Mouse (Mus musculus): ENCODE data around the gene Vps53.

- TF ChIP-seq CTCF (IDR thresholded peaks at IDR 0.05; ENCODE audit: low read depth) (no peak), EP300 (IDR thresholded peaks at IDR 0.05; ENCODE audit: low read depth) (no peak)
Observed at GRCm38 (mm10) chr11:76040761-76041376, 138.6 kb downstream of the Vps53 start.

All from heart, postnatal 0 days (tissue).